Mouse (Mus musculus): ENCODE data around the gene Mphosph8. TPM values are rescaled to one million over a fixed set of nuclear protein-coding genes. Genes with fewer than 3 reads are reported as not detected.

The Mphosph8 gene
- total RNA-seq, 2 experiments from 2014 or later = 13.6 to 16.6 TPM

Other genes starting within 250 kb of the Mphosph8 start
- 1 to 10 TPM; 2.9 to 3.5 TPM for gene Cenpj, start 92.8 kb upstream of the Mphosph8 start, total RNA-seq (2021)
- gene Parp4, start 92.6 kb upstream of the Mphosph8 start, total RNA-seq (2021) = 10 to 100 TPM; 10.4 to 12.4 TPM
- gene Pspc1, start 110.1 kb downstream of the Mphosph8 start, total RNA-seq (2021) = 10 to 100 TPM; 15.6 to 17.8 TPM
- 10 to 100 TPM; 18.9 to 24.3 TPM for gene Zmym5, start 143.5 kb downstream of the Mphosph8 start, total RNA-seq (2021)
- 10 to 100 TPM; 36.9 to 43.6 TPM for gene Zmym2, start 218.4 kb downstream of the Mphosph8 start, total RNA-seq (2021)

Data from gastrocnemius, postnatal 10 days (tissue).